Mouse (Mus musculus): ENCODE measurements around the gene Sec22a. TPM values are rescaled to one million over a fixed set of nuclear protein-coding genes. Genes with fewer than 3 reads are reported as not detected.

The Sec22a gene
- polyA plus RNA-seq, 1 experiment from 2014 or later, result 47.4 TPM

DNA sequence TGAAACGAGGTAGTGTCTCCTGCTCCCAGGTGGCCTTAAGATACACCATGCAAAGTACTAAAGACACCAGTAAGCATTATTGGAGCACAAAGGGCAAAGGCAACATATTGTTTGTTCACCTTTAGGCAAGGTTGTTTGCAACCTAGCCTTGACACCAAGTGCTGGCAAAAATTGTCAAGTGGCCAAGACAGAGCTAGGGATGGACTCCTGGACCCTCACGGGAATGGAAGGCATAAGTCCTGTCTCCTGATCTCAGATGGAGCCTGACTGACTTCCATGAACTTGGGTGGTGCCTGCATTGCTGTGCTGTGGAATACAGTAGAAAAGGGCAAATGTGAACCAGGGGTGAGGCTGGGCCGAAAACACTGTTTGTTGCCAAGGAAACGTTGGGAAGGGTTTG is 54.1 kb downstream of the Sec22a start:
- peaks cover 16% of the 10 kb centered on the region for H3K4me1 ChIP-seq
- H3K27ac ChIP-seq, result no peak overlapping the region
- WGBS, result 65% methylated on average over 4 of the region's 4 CpGs
- H3K27me3 ChIP-seq, result no peaks in the 10 kb centered on the region
- H3K4me3 ChIP-seq, result no peak overlapping the region
- H3K4me2 ChIP-seq, result no peak overlapping the region
- H3K36me3 ChIP-seq, result no peaks in the 10 kb centered on the region
- H3K9me3 ChIP-seq, result no peaks in the 10 kb centered on the region
- no peak overlapping the region for H3K9ac ChIP-seq
- ATAC-seq (ENCODE audit: borderline replicate concordance, extremely low read depth, low FRiP score, low TSS enrichment), result no peak

- Histone ChIP-seq H3K4me3 (no peak overlapping the region), H3K36me3 (no peaks in the 10 kb centered on the region), H3K27ac (no peak overlapping the region), H3K27me3 (no peaks in the 10 kb centered on the region), H3K9ac (no peak overlapping the region), H3K4me2 (no peak overlapping the region), H3K9me3 (no peaks in the 10 kb centered on the region), H3K4me1 (peaks cover 16% of the 10 kb centered on the region)
- ATAC-seq (ENCODE audit: borderline replicate concordance, extremely low read depth, low FRiP score, low TSS enrichment), result no peak
- WGBS, result 83% methylated on average over 6 of the region's 6 CpGs
These were observed 55.1 kb downstream of the Sec22a start for GRCm38 (mm10) chr16:35308486-35309143.

DNA sequence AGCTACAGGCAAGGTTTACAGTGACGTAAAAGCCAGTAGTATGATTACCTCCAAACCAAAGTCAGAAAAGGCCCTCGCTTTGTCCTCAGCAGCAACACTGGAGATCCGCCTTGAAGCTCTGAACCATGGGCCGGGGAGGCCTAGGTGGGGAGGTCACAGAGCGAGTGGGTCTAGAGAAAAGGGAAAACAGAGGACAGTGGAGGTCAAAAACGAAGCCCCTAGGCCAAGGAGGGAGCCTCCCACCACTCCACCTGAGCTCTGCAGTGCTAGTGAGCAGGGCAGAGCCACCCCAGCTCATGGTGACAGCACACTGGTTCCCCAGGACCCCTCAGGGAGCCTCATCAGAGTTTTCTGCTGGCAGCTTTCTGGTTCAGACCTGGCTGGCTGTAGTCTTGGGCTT is 55.7 kb downstream of the Sec22a start:
- no peak overlapping the region for H3K4me3 ChIP-seq
- no peak overlapping the region for H3K27ac ChIP-seq
- H3K36me3 ChIP-seq, result no peaks in the 10 kb centered on the region
- H3K27me3 ChIP-seq, result no peaks in the 10 kb centered on the region
- WGBS, result 82% methylated on average over 6 of the region's 6 CpGs
- no peak for ATAC-seq (ENCODE audit: borderline replicate concordance, extremely low read depth, low FRiP score, low TSS enrichment)
- no peaks in the 10 kb centered on the region for H3K9me3 ChIP-seq
- peaks cover 16% of the 10 kb centered on the region for H3K4me1 ChIP-seq
- H3K9ac ChIP-seq, result no peak overlapping the region
- H3K4me2 ChIP-seq, result no peak overlapping the region

DNA sequence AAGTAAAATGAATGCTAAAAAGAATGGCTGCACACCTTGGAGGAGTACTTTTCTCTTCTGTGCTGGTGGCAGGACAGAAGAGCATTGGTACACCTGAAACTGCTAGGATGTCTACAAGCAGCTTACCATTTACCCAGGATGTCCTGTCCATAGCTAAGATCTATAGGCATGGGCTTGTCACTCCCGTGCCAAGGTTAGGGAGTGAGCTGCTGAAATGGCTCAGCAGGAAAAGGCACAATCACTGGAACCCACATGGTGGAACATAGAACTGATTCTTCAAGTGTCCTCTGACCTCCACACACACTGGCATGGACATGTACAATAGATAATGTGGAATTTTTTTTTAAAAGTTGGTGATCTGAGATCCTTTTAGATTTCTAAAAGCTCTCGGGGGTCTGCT is 56.4 kb downstream of the Sec22a start:
- Histone ChIP-seq H3K9me3 (no peaks in the 10 kb centered on the region), H3K27ac (no peak overlapping the region), H3K9ac (no peak overlapping the region), H3K4me3 (no peak overlapping the region), H3K4me2 (no peak overlapping the region), H3K4me1 (peaks cover 16% of the 10 kb centered on the region), H3K36me3 (no peaks in the 10 kb centered on the region), H3K27me3 (no peaks in the 10 kb centered on the region)
- WGBS, result 79% methylated on average over 2 of the region's 2 CpGs
- no peak for ATAC-seq (ENCODE audit: borderline replicate concordance, extremely low read depth, low FRiP score, low TSS enrichment)

GRCm38 (mm10) chr16:35306631-35307030 is 57.1 kb downstream of the Sec22a start:
- Histone ChIP-seq H3K4me1 (peaks cover 14% of the 10 kb centered on the region), H3K9ac (no peak overlapping the region), H3K27me3 (no peaks in the 10 kb centered on the region), H3K9me3 (no peaks in the 10 kb centered on the region), H3K4me2 (no peak overlapping the region), H3K4me3 (no peak overlapping the region), H3K36me3 (no peaks in the 10 kb centered on the region), H3K27ac (no peak overlapping the region)
- 73% methylated on average over 2 of the region's 2 CpGs for WGBS
- ATAC-seq (ENCODE audit: borderline replicate concordance, extremely low read depth, low FRiP score, low TSS enrichment), result no peak

GRCm38 (mm10) chr16:35305226-35305625 is 58.5 kb downstream of the Sec22a start:
- WGBS, result 79% methylated on average over 7 of the region's 7 CpGs
- no peak overlapping the region for H3K27ac ChIP-seq
- no peak overlapping the region for H3K9ac ChIP-seq
- no peaks in the 10 kb centered on the region for H3K36me3 ChIP-seq
- no peak overlapping the region for H3K4me3 ChIP-seq
- no peaks in the 10 kb centered on the region for H3K9me3 ChIP-seq
- H3K4me2 ChIP-seq, result no peak overlapping the region
- H3K27me3 ChIP-seq, result no peaks in the 10 kb centered on the region
- no peak for ATAC-seq (ENCODE audit: borderline replicate concordance, extremely low read depth, low FRiP score, low TSS enrichment)
- H3K4me1 ChIP-seq, result peaks cover under 1% of the 10 kb centered on the region; the same call in 1 of the 2 replicates

GRCm38 (mm10) chr16:35304416-35304815 is 59.3 kb downstream of the Sec22a start:
- no peaks in the 10 kb centered on the region for H3K36me3 ChIP-seq
- H3K27me3 ChIP-seq, result no peaks in the 10 kb centered on the region
- no peak overlapping the region for H3K9ac ChIP-seq
- ATAC-seq (ENCODE audit: borderline replicate concordance, extremely low read depth, low FRiP score, low TSS enrichment), result no peak
- no peak overlapping the region for H3K4me2 ChIP-seq
- no peak overlapping the region for H3K27ac ChIP-seq
- H3K9me3 ChIP-seq, result no peaks in the 10 kb centered on the region
- H3K4me3 ChIP-seq, result no peak overlapping the region
- no peaks in the 10 kb centered on the region for H3K4me1 ChIP-seq
- 86% methylated on average over 5 of the region's 5 CpGs for WGBS

DNA sequence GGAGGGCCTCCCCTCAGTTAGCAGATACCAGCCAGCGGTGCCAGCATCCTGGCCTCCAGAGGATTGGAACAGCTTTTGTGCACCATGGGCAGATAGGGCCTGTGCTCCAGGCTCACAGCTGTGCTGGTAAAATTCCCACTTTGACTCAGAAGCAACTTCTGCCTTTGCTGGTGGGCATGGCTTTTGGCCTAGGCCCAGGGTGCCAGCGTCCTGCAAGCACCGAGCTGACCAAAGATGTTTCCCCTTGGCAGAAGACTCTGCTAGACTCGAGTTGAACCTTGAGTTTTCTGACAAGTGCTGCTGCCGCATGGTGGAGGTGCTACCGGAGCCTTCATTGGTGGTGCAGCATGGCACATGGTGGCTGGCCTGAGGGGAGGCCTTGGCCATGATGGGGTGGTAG is 60.0 kb downstream of the Sec22a start:
- ATAC-seq (ENCODE audit: borderline replicate concordance, extremely low read depth, low FRiP score, low TSS enrichment), result no peak
- WGBS, result 86% methylated on average over 6 of the region's 6 CpGs

GRCm38 (mm10) chr16:35302441-35303280 is 61.1 kb downstream of the Sec22a start:
- Histone ChIP-seq H3K27me3 (no peaks in the 10 kb centered on the region), H3K9ac (no peak overlapping the region), H3K36me3 (no peaks in the 10 kb centered on the region), H3K4me1 (no peaks in the 10 kb centered on the region), H3K4me3 (no peak overlapping the region), H3K4me2 (no peak overlapping the region), H3K9me3 (no peaks in the 10 kb centered on the region), H3K27ac (no peak overlapping the region)
- WGBS, result 41% methylated on average over 7 of the region's 7 CpGs
- ATAC-seq (ENCODE audit: borderline replicate concordance, extremely low read depth, low FRiP score, low TSS enrichment), result no peak

More for the DNA sequence above, 60.0 kb downstream of the Sec22a start:
- H3K9me3 ChIP-seq, result no peaks in the 10 kb centered on the region
- H3K27me3 ChIP-seq, result no peaks in the 10 kb centered on the region
- H3K9ac ChIP-seq, result no peak overlapping the region
- H3K27ac ChIP-seq, result no peak overlapping the region
- H3K4me2 ChIP-seq, result no peak overlapping the region
- H3K4me1 ChIP-seq, result no peaks in the 10 kb centered on the region
- no peaks in the 10 kb centered on the region for H3K36me3 ChIP-seq
- no peak overlapping the region for H3K4me3 ChIP-seq

- Histone ChIP-seq H3K27me3 (no peaks in the 10 kb centered on the region), H3K4me3 (no peak overlapping the region), H3K36me3 (no peaks in the 10 kb centered on the region), H3K9ac (no peak overlapping the region), H3K27ac (no peak overlapping the region), H3K4me2 (no peak overlapping the region), H3K9me3 (no peaks in the 10 kb centered on the region), H3K4me1 (no peaks in the 10 kb centered on the region)
- 92% methylated on average over 6 of the region's 6 CpGs for WGBS
- ATAC-seq (ENCODE audit: borderline replicate concordance, extremely low read depth, low FRiP score, low TSS enrichment), result no peak
These were observed 63.6 kb downstream of the Sec22a start for GRCm38 (mm10) chr16:35300156-35300555.

DNA sequence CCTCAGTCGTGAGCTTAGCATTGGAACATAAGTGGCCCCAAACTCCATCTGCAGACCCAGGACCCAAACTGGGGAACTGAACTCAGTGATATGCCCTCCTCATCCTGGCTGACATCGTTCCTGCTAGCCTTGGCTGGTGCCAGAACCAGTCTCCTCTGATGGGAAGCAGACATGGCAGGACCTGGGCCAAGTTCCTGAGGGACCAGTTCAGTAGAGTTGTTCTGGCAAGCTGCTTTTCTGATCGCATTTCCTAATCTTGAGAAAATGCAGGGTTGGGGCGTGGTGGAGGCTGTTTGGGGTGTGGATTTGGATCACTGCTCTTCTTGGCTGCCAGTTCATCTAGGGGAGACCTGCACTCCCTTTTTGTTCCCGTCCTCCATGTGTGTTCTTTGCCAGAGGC is 65.9 kb downstream of the Sec22a start:
- WGBS, result 70% methylated on average over 5 of the region's 5 CpGs
- no peaks in the 10 kb centered on the region for H3K4me1 ChIP-seq
- H3K27ac ChIP-seq, result no peak overlapping the region
- no peak overlapping the region for H3K4me3 ChIP-seq
- H3K27me3 ChIP-seq, result no peaks in the 10 kb centered on the region
- H3K36me3 ChIP-seq, result no peaks in the 10 kb centered on the region
- no peaks in the 10 kb centered on the region for H3K9me3 ChIP-seq
- H3K4me2 ChIP-seq, result no peak overlapping the region
- no peak overlapping the region for H3K9ac ChIP-seq
- no peak for ATAC-seq (ENCODE audit: borderline replicate concordance, extremely low read depth, low FRiP score, low TSS enrichment)

DNA sequence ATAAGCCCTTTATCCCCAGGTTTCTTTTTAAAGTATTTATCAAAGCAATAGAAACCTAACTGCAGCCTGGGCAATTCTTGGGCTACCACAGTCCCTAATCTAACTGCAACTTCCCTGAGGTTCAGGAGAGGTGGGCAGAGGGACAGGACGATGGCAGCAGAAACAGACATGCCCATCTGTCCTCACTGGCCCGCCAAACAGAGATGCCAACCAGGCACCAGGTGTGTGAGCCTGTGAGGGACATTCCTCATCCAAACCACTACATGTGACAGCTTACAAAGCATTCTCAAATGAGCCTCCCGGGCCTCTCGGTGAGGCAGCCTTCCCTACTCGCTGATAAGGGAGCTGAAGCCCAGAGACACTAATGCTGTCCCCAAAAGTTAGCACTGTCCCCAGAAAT is 76.5 kb downstream of the Sec22a start:
- no peak for ATAC-seq (ENCODE audit: borderline replicate concordance, extremely low read depth, low FRiP score, low TSS enrichment)
- H3K36me3 ChIP-seq, result no peaks in the 10 kb centered on the region
- no peak overlapping the region for H3K27ac ChIP-seq
- H3K9me3 ChIP-seq, result no peaks in the 10 kb centered on the region
- H3K27me3 ChIP-seq, result no peaks in the 10 kb centered on the region
- no peak overlapping the region for H3K9ac ChIP-seq
- H3K4me1 ChIP-seq, result no peaks in the 10 kb centered on the region
- H3K4me2 ChIP-seq, result no peak overlapping the region
- no peak overlapping the region for H3K4me3 ChIP-seq
- WGBS, result 88% methylated on average over 5 of the region's 5 CpGs

All from lung, embryonic 15.5 days (tissue).